Mouse (Mus musculus) heart, embryonic 11.5 days (tissue): Measurements from ENCODE around the gene Zfp248. TPM values are rescaled to one million over a fixed set of nuclear protein-coding genes. Genes with fewer than 3 reads are reported as not detected.
A peak's percentile ranks its signal among the peaks of the same experiment; 100 is the strongest.

ENCODE experiments used
- ATAC-seq: fragments of 200-750 bp; cut with Nextera tagmentation; replicated peaks from 2 replicates; pipeline ENCODE4 v1.8.0; 2017; ENCODE audit warnings: moderate library complexity; ENCODE audit not compliant: insufficient number of reproducible peaks, low FRiP score, low TSS enrichment
- H3K27ac ChIP-seq: fragments of 300-500 bp; sonication (generic); 2 replicates; pipeline ENCODE4 v1.5.1; 2014; ENCODE audit warnings: mild to moderate bottlenecking, low read depth, low read length
- H3K27me3 ChIP-seq: fragments of 300-500 bp; sonication (generic); 2 replicates; pipeline ENCODE4 v1.6.1; 2014; ENCODE audit warnings: mild to moderate bottlenecking, low read length, mixed read lengths; ENCODE audit not compliant: control insufficient read depth, insufficient read depth
- H3K36me3 ChIP-seq: fragments of 300-500 bp; sonication (generic); 2 replicates; pipeline ENCODE4 v1.6.1; 2014; ENCODE audit warnings: mild to moderate bottlenecking, low read length, moderate library complexity, mixed read lengths; ENCODE audit not compliant: control insufficient read depth, insufficient read depth
- H3K4me1 ChIP-seq: fragments of 300-500 bp; sonication (generic); 2 replicates; pipeline ENCODE4 v1.6.1; 2014; ENCODE audit warnings: low read length; ENCODE audit not compliant: control insufficient read depth, insufficient read depth
- H3K4me2 ChIP-seq: fragments of 300-500 bp; sonication (generic); 2 replicates; pipeline ENCODE4 v1.6.1; 2014; ENCODE audit warnings: mild to moderate bottlenecking, moderate library complexity
- H3K4me3 ChIP-seq: fragments of 300-500 bp; sonication (generic); 2 replicates; pipeline ENCODE4 v1.5.1; 2014; ENCODE audit warnings: low read depth, low read length
- H3K9ac ChIP-seq: fragments of 300-500 bp; sonication (generic); 2 replicates; pipeline ENCODE4 v1.6.1; 2014; ENCODE audit warnings: mild to moderate bottlenecking, low read depth, low read length, moderate library complexity
- H3K9me3 ChIP-seq: fragments of 300-500 bp; sonication (generic); replicated peaks from 2 replicates; pipeline ENCODE4 v1.6.1; 2016; ENCODE audit warnings: low read length; ENCODE audit not compliant: control insufficient read depth
- WGBS: fragments of 180-500 bp; shearing (Covaris S2); extraction: QIAGEN DNeasy Blood & Tissue Kit; methylation state at CpG from one replicate; pipeline ENCODE4 v1.1.7; 2014; ENCODE audit not compliant: insufficient replicate concordance; 5-methylcytosine and 5-hydroxymethylcytosine counted together
- polyA plus RNA-seq: library from polyadenylated mRNA; unstranded; fragments of >200 nt; fragmentation: Nextera tagmentation; extraction: Ambion mirVana; gene quantifications from 2 replicates; pipeline ENCODE4 v1.2.1, GENCODE M21; 2014

Zfp248 gene
- polyA plus RNA-seq: 4.9 and 5.0 TPM in 2 replicates

- peaks cover 2% of the 10 kb centered on the region; the same call in 1 of the 2 replicates for H3K4me1 ChIP-seq
- peak within 1 kb of the TSS; percentile 92 for H3K9ac ChIP-seq
- H3K27me3 ChIP-seq: no peaks in the 10 kb centered on the region
- peak within 1 kb of the TSS; percentile 86 for H3K4me2 ChIP-seq
- WGBS: under 1% methylated on average over 43 of the region's 43 CpGs
- no peaks in the 10 kb centered on the region for H3K36me3 ChIP-seq
- H3K4me3 ChIP-seq: peak within 1 kb of the TSS; percentile 80
- ATAC-seq: peak; percentile 90
- H3K27ac ChIP-seq: peak within 1 kb of the TSS; percentile 89
- no peaks in the 10 kb centered on the region for H3K9me3 ChIP-seq
Observed at GRCm38 (mm10) chr6:118455042-118455631, at the start of gene Zfp248. Gene Zfp248, minus strand, starts transcription at chr6:118455528.

DNA sequence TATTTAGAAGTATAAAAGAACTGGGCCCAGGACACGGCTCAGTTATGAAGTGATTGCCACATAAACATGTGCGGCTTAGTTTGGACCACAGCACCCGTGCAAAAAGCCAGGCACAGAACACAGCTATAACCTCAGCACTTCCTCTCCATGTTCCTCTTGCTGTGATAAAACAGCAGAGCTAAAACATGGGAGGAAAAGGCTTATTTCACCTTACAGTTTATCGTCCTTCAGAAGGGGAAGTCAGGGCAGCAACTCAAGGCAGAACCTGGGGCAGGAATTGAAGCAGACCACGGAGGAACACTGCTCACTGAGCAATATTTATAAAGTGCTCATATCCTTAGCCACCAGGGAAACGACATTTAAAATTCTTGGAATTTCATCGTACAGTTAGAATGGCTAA, 43.7 kb upstream of the Zfp248 start:
- Histone ChIP-seq H3K4me1 (no peaks in the 10 kb centered on the region), H3K9ac (no peak overlapping the region), H3K4me2 (no peak overlapping the region), H3K9me3 (no peaks in the 10 kb centered on the region), H3K4me3 (no peak overlapping the region), H3K27me3 (no peaks in the 10 kb centered on the region), H3K27ac (no peak overlapping the region), H3K36me3 (no peaks in the 10 kb centered on the region)
- no peak for ATAC-seq
- WGBS: 87% methylated on average over 7 of the region's 7 CpGs

GRCm38 (mm10) chr6:118482125-118482524, 26.8 kb upstream of the Zfp248 start:
- 72% methylated on average over 1 of the region's 1 CpGs for WGBS
- Histone ChIP-seq H3K9me3 (no peaks in the 10 kb centered on the region), H3K36me3 (no peaks in the 10 kb centered on the region), H3K4me1 (no peaks in the 10 kb centered on the region), H3K27ac (no peak overlapping the region), H3K27me3 (no peaks in the 10 kb centered on the region), H3K4me3 (no peak overlapping the region), H3K9ac (no peak overlapping the region), H3K4me2 (no peak overlapping the region)
- no peak for ATAC-seq

DNA sequence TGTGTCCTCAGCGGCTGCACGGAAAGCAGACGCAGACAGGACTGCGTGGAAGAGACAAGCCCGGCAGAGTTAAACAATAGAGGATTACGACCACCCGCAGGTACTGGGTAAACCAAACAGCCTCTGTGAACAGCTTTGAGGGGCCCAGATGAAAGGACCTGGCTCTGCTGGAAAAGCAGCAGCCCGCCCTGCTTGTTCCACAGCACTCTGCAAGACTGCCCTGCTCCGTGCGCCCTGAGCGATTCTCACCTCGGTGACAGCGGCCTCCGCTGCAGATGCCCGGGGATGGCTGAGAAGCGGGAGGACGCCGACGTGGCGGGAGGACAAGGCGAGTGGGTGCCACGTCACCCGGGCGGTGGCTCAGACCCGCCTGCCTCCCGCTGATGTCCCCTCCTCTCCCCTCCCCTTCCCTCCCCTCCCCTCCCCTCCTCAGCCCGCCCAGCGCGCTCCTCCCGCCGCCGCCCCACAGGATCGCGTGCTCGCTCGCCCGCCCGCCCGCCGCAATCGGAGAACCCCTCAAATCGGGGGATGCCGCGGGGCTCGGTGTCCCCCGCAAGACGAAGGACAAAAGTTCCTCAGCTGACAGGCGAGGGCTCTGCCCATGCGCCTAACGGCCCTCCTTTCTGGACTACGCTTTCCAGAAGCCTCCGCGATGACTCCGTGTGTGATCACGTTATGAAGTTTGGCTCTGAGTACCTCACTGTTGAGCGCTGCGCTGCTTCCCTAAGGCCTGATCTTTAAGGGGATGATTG, 23.8 kb upstream of the Zfp248 start, which contains the start of gene Zfp9:
Gene Zfp9, minus strand, starts transcription at position 364 of the 752 bp plus-strand sequence.
- H3K36me3 ChIP-seq: no peaks in the 10 kb centered on the region
- peak; percentile 90 for ATAC-seq
- no peaks in the 10 kb centered on the region for H3K27me3 ChIP-seq
- peak within 1 kb of the TSS; percentile 61 for H3K4me3 ChIP-seq
- peak within 1 kb of the TSS; percentile 59 for H3K4me2 ChIP-seq
- H3K4me1 ChIP-seq: no peaks in the 10 kb centered on the region
- H3K9me3 ChIP-seq: no peaks in the 10 kb centered on the region
- H3K9ac ChIP-seq: peak within 1 kb of the TSS; percentile 77
- peak within 1 kb of the TSS; percentile 62 for H3K27ac ChIP-seq
- under 1% methylated on average over 43 of the region's 57 CpGs for whole genome bisulfite sequencing

- H3K36me3 ChIP-seq: no peaks in the 10 kb centered on the region
- H3K27ac ChIP-seq: no peak overlapping the region
- 43% methylated on average over 10 of the region's 10 CpGs for WGBS
- no peak for ATAC-seq
- peak overlapping the region; percentile 77 for H3K9ac ChIP-seq
- no peaks in the 10 kb centered on the region for H3K27me3 ChIP-seq
- no peaks in the 10 kb centered on the region for H3K4me1 ChIP-seq
- peak overlapping the region; percentile 61 for H3K4me3 ChIP-seq
- no peaks in the 10 kb centered on the region for H3K9me3 ChIP-seq
- H3K4me2 ChIP-seq: peak overlapping the region; percentile 59
Observed at GRCm38 (mm10) chr6:118477875-118478785, 22.8 kb upstream of the Zfp248 start.

- H3K4me2 ChIP-seq: no peak overlapping the region
- no peaks in the 10 kb centered on the region for H3K27me3 ChIP-seq
- H3K27ac ChIP-seq: no peak overlapping the region
- no peak overlapping the region for H3K9ac ChIP-seq
- peaks cover 4% of the 10 kb centered on the region; the same call in 1 of the 2 replicates for H3K36me3 ChIP-seq
- no peaks in the 10 kb centered on the region for H3K9me3 ChIP-seq
- ATAC-seq: no peak
- H3K4me3 ChIP-seq: no peak overlapping the region
- H3K4me1 ChIP-seq: no peaks in the 10 kb centered on the region
- WGBS: 79% methylated on average over 15 of the region's 15 CpGs
Observed at GRCm38 (mm10) chr6:118462069-118462705, 6.9 kb upstream of the Zfp248 start.

- H3K4me1 ChIP-seq: peaks cover 2% of the 10 kb centered on the region; the same call in 1 of the 2 replicates
- no peaks in the 10 kb centered on the region for H3K27me3 ChIP-seq
- H3K27ac ChIP-seq: no peak overlapping the region
- no peaks in the 10 kb centered on the region for H3K9me3 ChIP-seq
- no peak overlapping the region for H3K9ac ChIP-seq
- no peak for ATAC-seq
- no peak overlapping the region for H3K4me3 ChIP-seq
- 83% methylated on average over 1 of the region's 1 CpGs for WGBS
- H3K36me3 ChIP-seq: 0 out of 2 replicates have a peak, but pooled peaks cover 2% of the 10 kb centered on the region
- no peak overlapping the region for H3K4me2 ChIP-seq
Observed at GRCm38 (mm10) chr6:118457726-118458125, 2.4 kb upstream of the Zfp248 start.

- H3K27ac ChIP-seq: no peak overlapping the region
Observed at GRCm38 (mm10) chr6:118454452-118454851, 876 bp downstream of the Zfp248 start.

More at GRCm38 (mm10) chr6:118454452-118454851, 876 bp downstream of the Zfp248 start:
- Histone ChIP-seq H3K4me3 (peak overlapping the region; percentile 80), H3K4me2 (peak overlapping the region; percentile 86), H3K27me3 (no peaks in the 10 kb centered on the region), H3K9me3 (no peaks in the 10 kb centered on the region), H3K36me3 (no peaks in the 10 kb centered on the region), H3K4me1 (peaks cover 2% of the 10 kb centered on the region; the same call in 1 of the 2 replicates), H3K9ac (peak overlapping the region; percentile 92)
- WGBS: 41% methylated on average over 8 of the region's 8 CpGs
- no peak for ATAC-seq
